Mouse (Mus musculus) thymus, postnatal 36 days (tissue): ENCODE measurements around the gene Cftr.

Experiments
- DNase-seq, 2 experiments: peaks; one replicate each; pipeline ENCODE4 v3.0.0; 2022; ENCODE audit warnings: mixed read lengths in 2 of 2

The Cftr gene

GRCm38 (mm10) chr6:18170311-18170922 lies at the start of gene Cftr:
Cftr (plus strand) TSS chr6:18170687.
- no peak for DNase-seq

GRCm38 (mm10) chr6:18127206-18127983 lies 43.1 kb upstream of the Cftr start:
- DNase-seq = no peak

- DNase-seq = no peak
Measured at GRCm38 (mm10) chr6:18128059-18128458, 42.4 kb upstream of the Cftr start.

- DNase-seq = no peak
Measured at GRCm38 (mm10) chr6:18135246-18135645, 35.2 kb upstream of the Cftr start.

- DNase-seq = no peak
Measured at GRCm38 (mm10) chr6:18153031-18153430, 17.5 kb upstream of the Cftr start.

GRCm38 (mm10) chr6:18169618-18170017 lies 869 bp upstream of the Cftr start:
- no peak for DNase-seq

GRCm38 (mm10) chr6:18171614-18172013 lies 1.1 kb downstream of the Cftr start:
- DNase-seq = no peak

GRCm38 (mm10) chr6:18177509-18177908 lies 7.0 kb downstream of the Cftr start:
- DNase-seq = no peak

GRCm38 (mm10) chr6:18180665-18181064 lies 10.2 kb downstream of the Cftr start:
- no peak for DNase-seq

GRCm38 (mm10) chr6:18182903-18183302 lies 12.4 kb downstream of the Cftr start:
- no peak for DNase-seq

GRCm38 (mm10) chr6:18220691-18221090 lies 50.2 kb downstream of the Cftr start:
- no peak for DNase-seq

GRCm38 (mm10) chr6:18223206-18223605 lies 52.7 kb downstream of the Cftr start:
- DNase-seq = no peak

GRCm38 (mm10) chr6:18225157-18225556 lies 54.7 kb downstream of the Cftr start:
- DNase-seq = no peak

- no peak for DNase-seq
Measured at GRCm38 (mm10) chr6:18246495-18246894, 76.0 kb downstream of the Cftr start.

- DNase-seq = no peak
Measured at GRCm38 (mm10) chr6:18247891-18248463, 77.5 kb downstream of the Cftr start.

- DNase-seq = no peak
Measured at GRCm38 (mm10) chr6:18248464-18248863, 78.0 kb downstream of the Cftr start.

GRCm38 (mm10) chr6:18254586-18254985 lies 84.1 kb downstream of the Cftr start:
- no peak for DNase-seq

GRCm38 (mm10) chr6:18270983-18271382 lies 100.5 kb downstream of the Cftr start:
- no peak for DNase-seq

GRCm38 (mm10) chr6:18300781-18301180 lies 130.3 kb downstream of the Cftr start:
- no peak for DNase-seq

- DNase-seq = no peak
Measured at GRCm38 (mm10) chr6:18302105-18302504, 131.6 kb downstream of the Cftr start.

- DNase-seq = no peak
Measured at GRCm38 (mm10) chr6:18303228-18303627, 132.7 kb downstream of the Cftr start.

- DNase-seq = no peak
Measured at GRCm38 (mm10) chr6:18305130-18305529, 134.6 kb downstream of the Cftr start.

- DNase-seq = no peak
Measured at GRCm38 (mm10) chr6:18310983-18311382, 140.5 kb downstream of the Cftr start.

GRCm38 (mm10) chr6:18314365-18314943 lies 144.0 kb downstream of the Cftr start:
- no peak for DNase-seq
